Mouse (Mus musculus): Measurements from ENCODE around the gene Olfr679. TPM values are rescaled to one million over a fixed set of nuclear protein-coding genes. Genes with fewer than 3 reads are reported as not detected.
"Not testable (repeated sequence)": the region's sequence is repeated elsewhere in the genome, so short reads cannot be mapped to it uniquely, and the experiment has no call there.

The Olfr679 gene
- total RNA-seq (2012; rRNA removed): not detected in 2 replicates
- not detected for polyA plus RNA-seq (2012; ENCODE audit: insufficient read depth in 1 of 2, insufficient read length in 2 of 2, low read depth in 1 of 2, low replicate concordance in 2 of 2, missing spikeins in 1 of 2)

DNA sequence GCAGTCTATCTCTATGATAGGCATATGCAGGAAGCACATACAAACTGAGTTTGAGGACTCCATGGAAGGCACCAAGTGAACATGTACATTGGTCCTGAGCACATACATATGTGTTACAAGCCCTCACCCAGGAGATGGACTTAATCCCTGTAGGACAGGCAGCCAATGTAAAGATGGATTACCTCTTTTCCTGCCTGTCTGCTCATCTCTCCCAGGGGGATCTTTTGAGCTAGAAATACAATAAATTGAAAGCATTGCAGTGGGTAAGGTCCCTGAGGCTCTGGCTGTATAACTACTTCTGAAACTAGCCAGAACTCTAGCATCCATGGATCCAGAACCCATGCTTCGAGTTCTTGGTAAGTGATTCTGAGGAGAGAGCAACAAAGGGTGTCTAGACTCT is at the start of gene Olfr679:
Gene Olfr679, plus strand, starts transcription at position 301 of the 400 bp plus-strand sequence.
- no peaks in the 10 kb centered on the region for H3K27me3 ChIP-seq (ENCODE audit: control insufficient read depth in 1 of 2, insufficient read depth in 2 of 2, low read length in 2 of 2)
- no peak within 1 kb of the TSS for H3K27ac ChIP-seq (ENCODE audit: control insufficient read depth, low read depth, low read length)
- no peak within 1 kb of the TSS for H3K4me3 ChIP-seq (ENCODE audit: control insufficient read depth in 1 of 2, insufficient read depth in 1 of 2, low read depth in 2 of 2, low read length in 2 of 2)

DNA sequence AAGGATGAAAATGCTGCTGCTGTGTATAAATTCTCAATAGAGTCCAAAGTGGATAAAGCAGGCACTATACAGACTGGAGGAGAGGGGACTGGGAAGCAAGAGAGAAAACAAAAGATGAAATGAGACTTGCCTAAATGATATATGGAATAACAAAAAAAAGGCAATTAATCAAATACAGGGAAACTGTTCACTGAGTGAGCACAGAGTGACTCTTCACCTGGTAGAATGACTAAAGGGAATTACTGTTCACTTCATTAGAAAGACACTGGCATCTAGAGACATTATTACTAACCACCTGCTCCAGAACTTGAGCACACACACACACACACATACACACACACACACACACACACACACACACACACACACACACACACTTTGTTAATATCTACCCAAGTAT is 48.6 kb upstream of the Olfr679 start, which contains the start of gene Olfr676:
Gene Olfr676, plus strand, starts transcription at position 301 of the 400 bp plus-strand sequence.
- no peak for DNase-seq (ENCODE audit: low read depth, low spot score)
- H3K4me1 ChIP-seq (ENCODE audit: control insufficient read depth in 1 of 2, insufficient read depth in 2 of 2, low read length in 2 of 2): no peaks in the 10 kb centered on the region
- H3K9ac ChIP-seq (ENCODE audit: control insufficient read depth, low read depth, low read length, poor library complexity, severe bottlenecking): no peak within 1 kb of the TSS
- no peaks in the 10 kb centered on the region for H3K79me2 ChIP-seq (ENCODE audit: control insufficient read depth, insufficient read depth, low read length, poor library complexity)
- H3K9me3 ChIP-seq (replicated peaks; ENCODE audit: insufficient read depth, low read length): no peaks in the 10 kb centered on the region
- no peak within 1 kb of the TSS for H3K27ac ChIP-seq (ENCODE audit: control insufficient read depth, low read depth, low read length)
- H3K36me3 ChIP-seq (ENCODE audit: control insufficient read depth in 1 of 2, insufficient read depth in 2 of 2, low read length in 2 of 2): no peaks in the 10 kb centered on the region
- no peak within 1 kb of the TSS for H3K4me3 ChIP-seq (ENCODE audit: control insufficient read depth in 1 of 2, insufficient read depth in 1 of 2, low read depth in 2 of 2, low read length in 2 of 2)
- TF ChIP-seq SMC3 (IDR thresholded peaks at IDR 0.05; ENCODE audit: low read depth, low read length) (no peak), MAX (IDR thresholded peaks at IDR 0.05; ENCODE audit: low read length) (no peak), MEF2A (IDR thresholded peaks at IDR 0.05; ENCODE audit: extremely low read depth, insufficient replicate concordance, low read depth, low read length, poor library complexity, severe bottlenecking) (no peak), MAFK (IDR thresholded peaks at IDR 0.05; ENCODE audit: borderline replicate concordance, low read depth, low read length) (no peak), USF2 (IDR thresholded peaks at IDR 0.05; ENCODE audit: borderline replicate concordance in 1 of 2, insufficient read depth in 1 of 2, low read depth in 1 of 2, low read length in 2 of 2) (no peak), SIN3A (IDR thresholded peaks at IDR 0.05; ENCODE audit: low read length) (no peak), NRF1 (IDR thresholded peaks at IDR 0.05; ENCODE audit: insufficient read depth, low read depth, low read length, poor library complexity, severe bottlenecking) (no peak), CHD2 (IDR thresholded peaks at IDR 0.05; ENCODE audit: low read length) (no peak), POLR2A (IDR thresholded peaks at IDR 0.05; ENCODE audit: control insufficient read depth in 1 of 2, insufficient read depth in 1 of 2, low read depth in 1 of 2, low read length in 2 of 2, poor library complexity in 1 of 2) (no peak), TBP (IDR thresholded peaks at IDR 0.05; ENCODE audit: low read depth, low read length) (no peak), E2F4 (IDR thresholded peaks at IDR 0.05; ENCODE audit: borderline replicate concordance, low read depth, low read length) (no peak)
- H3K27me3 ChIP-seq (ENCODE audit: control insufficient read depth in 1 of 2, insufficient read depth in 2 of 2, low read length in 2 of 2): no peaks in the 10 kb centered on the region

More for the DNA sequence above, at the start of gene Olfr679:
- Histone ChIP-seq H3K9me3 (replicated peaks; ENCODE audit: insufficient read depth, low read length) (no peaks in the 10 kb centered on the region), H3K4me1 (ENCODE audit: control insufficient read depth in 1 of 2, insufficient read depth in 2 of 2, low read length in 2 of 2) (no peaks in the 10 kb centered on the region), H3K79me2 (ENCODE audit: control insufficient read depth, insufficient read depth, low read length, poor library complexity) (no peaks in the 10 kb centered on the region), H3K9ac (ENCODE audit: control insufficient read depth, low read depth, low read length, poor library complexity, severe bottlenecking) (no peak within 1 kb of the TSS), H3K36me3 (ENCODE audit: control insufficient read depth in 1 of 2, insufficient read depth in 2 of 2, low read length in 2 of 2) (no peaks in the 10 kb centered on the region)
- no peak for DNase-seq (ENCODE audit: low read depth, low spot score)
- TF ChIP-seq NRF1 (IDR thresholded peaks at IDR 0.05; ENCODE audit: insufficient read depth, low read depth, low read length, poor library complexity, severe bottlenecking) (no peak), E2F4 (IDR thresholded peaks at IDR 0.05; ENCODE audit: borderline replicate concordance, low read depth, low read length) (no peak), JUND (IDR thresholded peaks at IDR 0.05; ENCODE audit: low read depth, low read length) (no peak), USF1 (IDR thresholded peaks at IDR 0.05; ENCODE audit: low read depth, low read length) (no peak), ETS1 (IDR thresholded peaks at IDR 0.05; ENCODE audit: low read depth, low read length) (no peak), TCF12 (IDR thresholded peaks at IDR 0.05; ENCODE audit: low read depth, low read length) (no peak), CHD1 (IDR thresholded peaks at IDR 0.05; ENCODE audit: low read depth, low read length) (no peak), POLR2AphosphoS5 (IDR thresholded peaks at IDR 0.05; ENCODE audit: borderline replicate concordance, low read depth, low read length) (no peak), ZNF384 (IDR thresholded peaks at IDR 0.05; ENCODE audit: low read depth, low read length) (no peak), CHD2 (IDR thresholded peaks at IDR 0.05; ENCODE audit: low read length) (no peak), MEF2A (IDR thresholded peaks at IDR 0.05; ENCODE audit: extremely low read depth, insufficient replicate concordance, low read depth, low read length, poor library complexity, severe bottlenecking) (no peak), EP300 (IDR thresholded peaks at IDR 0.05; ENCODE audit: low read depth in 1 of 2, low read length in 2 of 2) (no peak)

DNA sequence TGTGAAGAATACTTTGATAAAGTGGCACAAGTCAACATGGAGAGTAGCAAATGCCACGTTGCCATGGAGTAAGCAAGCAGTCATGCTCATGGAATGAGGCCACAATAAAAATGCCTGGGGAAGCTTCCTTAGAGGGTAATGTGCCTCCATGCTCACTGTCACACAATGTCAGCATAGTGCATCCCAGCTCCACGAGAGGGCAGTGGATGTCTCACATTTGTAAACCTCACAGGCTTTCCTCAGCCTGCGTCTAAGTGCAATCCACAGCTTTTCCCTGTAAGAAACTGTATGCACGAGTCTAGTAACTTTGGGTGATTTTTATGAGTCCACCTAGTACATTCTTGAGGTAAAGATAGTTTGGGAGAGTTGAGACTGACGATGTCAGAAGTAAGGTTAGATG is 47.2 kb upstream of the Olfr679 start:
- not testable (repeated sequence) for H3K27ac ChIP-seq (ENCODE audit: control insufficient read depth, low read depth, low read length); H3K9ac ChIP-seq (ENCODE audit: control insufficient read depth, low read depth, low read length, poor library complexity, severe bottlenecking); H3K4me1 ChIP-seq (ENCODE audit: control insufficient read depth in 1 of 2, insufficient read depth in 2 of 2, low read length in 2 of 2); H3K79me2 ChIP-seq (ENCODE audit: control insufficient read depth, insufficient read depth, low read length, poor library complexity); H3K9me3 ChIP-seq (replicated peaks; ENCODE audit: insufficient read depth, low read length); H3K36me3 ChIP-seq (ENCODE audit: control insufficient read depth in 1 of 2, insufficient read depth in 2 of 2, low read length in 2 of 2); H3K27me3 ChIP-seq (ENCODE audit: control insufficient read depth in 1 of 2, insufficient read depth in 2 of 2, low read length in 2 of 2); H3K4me3 ChIP-seq (ENCODE audit: control insufficient read depth in 1 of 2, insufficient read depth in 1 of 2, low read depth in 2 of 2, low read length in 2 of 2); DNase-seq (ENCODE audit: low read depth, low spot score)
